Comparison of ENCODE assay signal across 9 mouse cellular contexts in genomic region chr13:43261287-43261686, GRCm38 (mm10). TPM values are rescaled to one million over a fixed set of nuclear protein-coding genes. Genes with fewer than 3 reads are reported as not detected.
DNase-seq lines count a peak whose midpoint lies in the region; ATAC-seq and TF ChIP-seq lines count a peak whose summit lies in the region.
"Had no signal": no experiment of that assay in that cellular context is flagged by ENCODE, and none has a peak within 500 bp of the region (broad histone marks: within the 10 kb centered on the region; RNA-seq: fewer than 3 reads in every experiment).

No protein-coding gene starts in this region.

- peaks cover 4 to 19% of the 10 kb centered on the region in 2 experiments; a peak in 3 of 4 replicates for H3K4me1 ChIP-seq in ES-E14 (ENCODE audit: control insufficient read depth in 2 of 2, insufficient read depth in 2 of 2, low read length in 2 of 2, poor library complexity in 1 of 2)
- 0 out of 2 replicates have a peak, but pooled peaks cover 6% of the 10 kb centered on the region for H3K4me1 ChIP-seq in forebrain, postnatal 0 days (ENCODE audit: insufficient read depth)

- H3K4me2 ChIP-seq in forebrain, postnatal 0 days (ENCODE audit: low read depth) = no peak overlapping the region

- no peak overlapping the region for H3K9ac ChIP-seq in ES-E14 (ENCODE audit: insufficient read depth, low read depth, low read length, poor library complexity, severe bottlenecking)
- no peak overlapping the region for H3K9ac ChIP-seq in forebrain, postnatal 0 days

- WGBS in forebrain, postnatal 0 days = 81% methylated on average over 3 of the region's 3 CpGs

- no peaks in the 10 kb centered on the region for H3K27me3 ChIP-seq in forebrain, postnatal 0 days (ENCODE audit: insufficient read depth, low read length)

- in situ Hi-C loops in ES-E14 (cut with MboI; ENCODE audit: low sequenced_read_pairs in 2 of 2, unreplicated experiment in 2 of 2) = no loop called here

- no peak overlapping the region for H3K4me3 ChIP-seq in layer of hippocampus, adult 2 months
- peak overlapping the region in 1 of 2 experiments; percentile 25; a peak in 2 of 4 replicates for H3K4me3 ChIP-seq in ES-E14 (ENCODE audit: insufficient read depth in 1 of 2, low read depth in 1 of 2, low read length in 2 of 2, poor library complexity in 1 of 2, severe bottlenecking in 1 of 2)
- no peak overlapping the region for H3K4me3 ChIP-seq in forebrain, postnatal 0 days (ENCODE audit: low read depth, low read length)

- no peaks in the 10 kb centered on the region for H3K9me3 ChIP-seq in ES-E14 (ENCODE audit: control insufficient read depth, insufficient read depth, low read depth, low read length)
- H3K9me3 ChIP-seq in forebrain, postnatal 0 days (ENCODE audit: low read length) = no peaks in the 10 kb centered on the region

- DNase-seq in layer of hippocampus, adult 2 months (ENCODE audit: low spot score in 2 of 2) = no peak
- DNase-seq in layer of hippocampus, postnatal 36 days = no peak
- peak; percentile 84 for DNase-seq in ES-E14 (ENCODE audit: low read depth, low spot score)
- DNase-seq in natural killer cell, adult 2 months (ENCODE audit: low spot score in 2 of 2) = peak; percentile 38 to 49
- DNase-seq in cerebellum, adult 18-20 months = no peak
- DNase-seq in forebrain, postnatal 0 days = no peak
- no peak for DNase-seq in frontal cortex, postnatal 25 days (ENCODE audit: low spot score in 2 of 2)
- DNase-seq: gastrocnemius, postnatal 10 days had no signal

- peak; percentile 79 for ATAC-seq in granulocyte monocyte progenitor cell, adult 5-6 weeks (replicated peaks; ENCODE audit: poor library complexity, severe bottlenecking)
- ATAC-seq in forebrain, postnatal 0 days = no peak

- peak overlapping the region; percentile 87 for H3K27ac ChIP-seq in layer of hippocampus, adult 2 months
- H3K27ac ChIP-seq in ES-E14 (ENCODE audit: insufficient read depth, low read depth, low read length, poor library complexity, severe bottlenecking) = no peak overlapping the region
- H3K27ac ChIP-seq in forebrain, postnatal 0 days (ENCODE audit: low read depth, low read length) = no peak overlapping the region

- H3K36me3 ChIP-seq in ES-E14 (ENCODE audit: control insufficient read depth, insufficient read depth, low read length, poor library complexity, severe bottlenecking) = no peaks in the 10 kb centered on the region
- no peaks in the 10 kb centered on the region for H3K36me3 ChIP-seq in forebrain, postnatal 0 days (ENCODE audit: insufficient read depth)

- TF ChIP-seq CTCF in layer of hippocampus, adult 2 months (conservative IDR thresholded peaks at IDR 0.05) = no peak
- TF ChIP-seq CTCF in forebrain, postnatal 0 days (IDR thresholded peaks at IDR 0.05; ENCODE audit: low read depth) = no peak

TF ChIP-seq in ES-E14, 5 proteins besides CTCF, POLR2A, EP300 and RAD21:
- TF ChIP-seq MAFK (IDR thresholded peaks at IDR 0.05; ENCODE audit: insufficient read depth, low read depth, low read length) (no peak), HCFC1 (IDR thresholded peaks at IDR 0.05; ENCODE audit: borderline replicate concordance, insufficient read depth, low read length) (no peak), CHD2 (IDR thresholded peaks at IDR 0.05; ENCODE audit: low read depth, low read length) (no peak), ZNF384 (IDR thresholded peaks at IDR 0.05; ENCODE audit: low read depth, low read length) (no peak), ZC3H11A (IDR thresholded peaks at IDR 0.05; ENCODE audit: borderline replicate concordance, low read depth, low read length) (no peak)
TF ChIP-seq in ES-E14: peak in this region for 0.

RNA-seq across cellular contexts. Expression of gene Gfod1, which starts 42.7 kb away (rescaled TPM):
- 10 to 100 TPM; 94.6 to 99.3 TPM for total RNA-seq in layer of hippocampus, adult 2 months (2021)
- 100 to 1,000 TPM in 1 of 2 experiments, 10 to 100 TPM in 1; 98.0 to 109 TPM for total RNA-seq in layer of hippocampus, postnatal 36 days (2021)
- total RNA-seq in ES-E14 (2012; rRNA removed) = 4.8 and 6.3 TPM in 2 replicates
- total RNA-seq in granulocyte monocyte progenitor cell, adult 5-6 weeks (2014; fragmentation: Nextera tagmentation) = 13.2 and 13.9 TPM in 2 replicates
- total RNA-seq in granulocyte monocyte progenitor cell, adult 5-6 weeks (2017) = 7.5 and 7.8 TPM in 2 replicates
- total RNA-seq in forebrain, postnatal 0 days (2014; rRNA removed) = 16.6 and 18.6 TPM in 2 replicates
- polyA plus RNA-seq in forebrain, postnatal 0 days (2015; fragmentation: Nextera tagmentation; extraction: Ambion mirVana) = 3.0 and 3.9 TPM in 2 replicates

Comparison
In these comparisons a context has a peak if more than half of its experiments do, and no peak if none do; other contexts are left out.
1. DNase-seq: peak in ES-E14 (single experiment) and natural killer cell, adult 2 months (2 of 2); none in layer of hippocampus, adult 2 months (0 of 2), layer of hippocampus, postnatal 36 days (0 of 2), cerebellum, adult 18-20 months (0 of 2), forebrain, postnatal 0 days (single experiment) and frontal cortex, postnatal 25 days (0 of 2).